Mouse (Mus musculus) G1E-ER4 (cell line): ENCODE data around the gene Ap2s1. TPM values are rescaled to one million over a fixed set of nuclear protein-coding genes. Genes with fewer than 3 reads are reported as not detected.

Experiments used
- GATA1 ChIP-seq: IDR thresholded peaks from one replicate; pipeline ENCODE4 v1.8.0; 2012; ENCODE audit warnings: low read length, inconsistent platforms
- polyA plus RNA-seq: library from polyadenylated mRNA; stranded (reverse); fragments of >175 nt; gene quantifications from 2 replicates; pipeline ENCODE4 v1.2.3, GENCODE M21; 2012

Gene Ap2s1
- polyA plus RNA-seq, 1 experiment = 939 TPM

DNA sequence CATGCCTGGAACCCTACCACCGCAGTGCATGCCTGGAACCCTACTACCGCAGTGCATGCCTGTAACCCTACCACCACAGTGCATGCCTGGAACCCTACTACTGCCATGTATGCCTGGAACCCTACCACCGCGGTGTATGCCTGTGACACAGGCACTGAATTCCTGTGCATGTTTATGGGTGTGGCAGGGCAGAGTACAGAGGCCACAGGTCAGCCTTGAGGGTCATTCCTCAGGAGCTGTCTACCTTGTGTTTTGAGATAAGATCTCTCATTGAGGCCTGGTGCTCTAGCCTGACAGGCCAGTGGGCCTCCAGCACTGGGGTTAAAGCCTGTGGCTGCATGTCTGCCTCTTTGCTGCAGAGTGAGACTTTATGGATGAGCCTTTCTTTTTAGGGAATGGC lies 7.2 kb downstream of the Ap2s1 start:
- no peak for TF ChIP-seq GATA1

- no peak for TF ChIP-seq GATA1
Measured at GRCm38 (mm10) chr7:16746093-16746492, 7.9 kb downstream of the Ap2s1 start.

GRCm38 (mm10) chr7:16747656-16748055 lies 9.4 kb downstream of the Ap2s1 start:
- no peak for TF ChIP-seq GATA1

DNA sequence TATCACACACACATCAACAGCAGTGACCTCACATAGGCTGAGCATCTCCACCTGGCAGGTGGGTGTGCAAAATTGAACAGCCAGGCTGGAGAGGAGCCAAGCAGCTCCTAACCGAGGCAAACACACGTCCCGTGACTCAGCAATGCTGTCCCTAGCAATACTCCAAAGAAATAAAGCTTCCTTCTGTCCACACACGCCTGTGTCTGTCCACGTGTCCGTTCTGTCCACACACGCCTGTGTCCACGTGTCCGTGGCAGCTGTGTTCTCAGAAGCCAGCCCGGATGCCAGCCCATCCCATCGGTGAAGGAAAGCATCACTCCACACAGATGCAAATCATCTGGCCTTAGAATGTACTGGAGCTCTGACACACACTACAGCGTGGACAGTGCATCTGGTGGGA lies 13.8 kb downstream of the Ap2s1 start:
- no peak for TF ChIP-seq GATA1

GRCm38 (mm10) chr7:16755362-16756017 lies 17.3 kb downstream of the Ap2s1 start:
- TF ChIP-seq GATA1 = no peak

- TF ChIP-seq GATA1 = no peak
Measured at GRCm38 (mm10) chr7:16758872-16759574, 20.8 kb downstream of the Ap2s1 start.

GRCm38 (mm10) chr7:16760292-16760691 lies 22.1 kb downstream of the Ap2s1 start:
- no peak for TF ChIP-seq GATA1

- no peak for TF ChIP-seq GATA1
Measured at GRCm38 (mm10) chr7:16761005-16761481, 22.8 kb downstream of the Ap2s1 start.

DNA sequence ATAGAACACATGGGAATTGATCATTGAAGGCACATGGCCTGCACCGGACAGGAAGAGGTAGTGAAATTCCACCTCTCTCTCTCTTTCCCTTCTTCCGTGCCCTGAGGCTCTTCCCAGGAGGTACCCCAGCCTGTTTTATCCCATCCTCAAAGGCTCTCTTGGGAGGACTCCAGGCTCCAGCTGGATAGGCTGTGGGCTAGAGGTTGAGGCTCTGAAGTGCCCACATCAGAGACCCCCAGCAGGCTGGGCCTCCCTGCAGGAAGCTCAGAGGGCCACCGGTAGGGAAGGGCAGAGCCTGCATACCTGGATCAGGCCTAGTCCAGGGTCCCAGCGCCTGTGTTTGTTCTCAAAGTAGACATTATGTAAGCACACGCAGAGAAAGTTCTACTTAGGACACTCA lies 23.4 kb downstream of the Ap2s1 start:
- no peak for TF ChIP-seq GATA1

- no peak for TF ChIP-seq GATA1
Measured at GRCm38 (mm10) chr7:16763463-16764218, 25.4 kb downstream of the Ap2s1 start.

- no peak for TF ChIP-seq GATA1
Measured at GRCm38 (mm10) chr7:16766443-16766842, 28.2 kb downstream of the Ap2s1 start.

GRCm38 (mm10) chr7:16775888-16776287 lies 37.7 kb downstream of the Ap2s1 start:
- TF ChIP-seq GATA1 = no peak

DNA sequence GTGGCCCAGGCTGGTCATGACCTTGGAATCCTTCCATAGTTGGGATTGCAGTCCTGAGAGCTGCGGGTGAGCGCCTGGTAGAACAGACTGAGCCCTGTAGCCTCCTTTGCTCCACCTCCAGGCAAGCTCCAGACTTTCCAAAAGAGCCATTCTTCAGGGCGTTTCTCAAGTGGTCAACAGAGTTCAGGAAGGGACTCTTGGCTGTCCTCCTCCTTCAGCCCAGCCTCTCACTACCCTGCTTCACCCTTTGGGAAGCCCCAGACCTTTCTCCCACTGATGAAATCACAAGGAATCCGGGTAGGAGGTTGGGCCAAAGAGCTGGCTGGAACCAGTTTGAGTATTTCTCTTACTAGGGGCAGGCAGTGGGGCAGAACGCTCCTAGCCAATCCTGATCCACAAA lies 41.9 kb downstream of the Ap2s1 start:
- TF ChIP-seq GATA1 = no peak

GRCm38 (mm10) chr7:16780825-16781554 lies 42.8 kb downstream of the Ap2s1 start, which contains the start of gene Slc1a5:
Gene Slc1a5, plus strand, starts transcription at chr7:16781340.
- TF ChIP-seq GATA1 = no peak

DNA sequence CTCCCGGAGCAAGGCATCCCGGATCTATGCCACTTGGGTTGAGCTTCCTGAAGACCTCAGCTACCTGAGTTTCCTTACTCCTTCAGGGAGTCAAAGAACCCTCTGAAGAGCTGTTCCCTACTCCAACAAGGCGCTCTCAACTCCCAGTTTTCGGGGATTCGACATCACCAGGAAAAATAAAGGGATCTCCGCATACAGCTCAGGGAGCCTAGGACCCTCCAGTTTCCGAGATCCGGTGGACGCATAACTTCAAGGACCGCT lies 43.3 kb downstream of the Ap2s1 start:
- TF ChIP-seq GATA1 = no peak
